Mouse (Mus musculus) testis, adult 2 months (tissue): ENCODE data around the gene Epx. TPM values are rescaled to one million over a fixed set of nuclear protein-coding genes. Genes with fewer than 3 reads are reported as not detected.

Experiments
- H3K27ac ChIP-seq: fragments of 200-500 bp; 2 replicates; pipeline ENCODE4 v1.5.1; 2012; ENCODE audit warnings: low read depth, low read length; ENCODE audit not compliant: control insufficient read depth, insufficient read depth
- H3K27me3 ChIP-seq: fragments of 200-500 bp; 2 replicates; pipeline ENCODE4 v1.6.1; 2012; ENCODE audit warnings: mild to moderate bottlenecking, low read length, moderate library complexity; ENCODE audit not compliant: control insufficient read depth, insufficient read depth
- H3K36me3 ChIP-seq: fragments of 200-500 bp; 2 replicates; pipeline ENCODE4 v1.6.1; 2012; ENCODE audit warnings: mild to moderate bottlenecking, low read length; ENCODE audit not compliant: control insufficient read depth, insufficient read depth
- H3K4me1 ChIP-seq: fragments of 200-500 bp; 2 replicates; pipeline ENCODE4 v1.6.1; 2012; ENCODE audit warnings: low read length; ENCODE audit not compliant: control insufficient read depth, insufficient read depth
- H3K4me3 ChIP-seq: fragments of 200-500 bp; 2 replicates; pipeline ENCODE4 v1.5.1; 2012; ENCODE audit warnings: low read depth, mild to moderate bottlenecking, low read length, moderate library complexity, mixed read lengths; ENCODE audit not compliant: control insufficient read depth
- CTCF ChIP-seq: fragments of 200-500 bp; IDR thresholded peaks from 2 replicates; pipeline ENCODE4 v1.5.1; 2012; ENCODE audit warnings: low read depth, mild to moderate bottlenecking, inconsistent platforms, low read length, moderate library complexity; ENCODE audit not compliant: control insufficient read depth, insufficient read depth, insufficient replicate concordance
- POLR2A ChIP-seq: fragments of 200-500 bp; IDR thresholded peaks from 2 replicates; pipeline ENCODE4 v1.6.1; 2012; ENCODE audit warnings: low read depth, mild to moderate bottlenecking, inconsistent platforms, low read length, moderate library complexity; ENCODE audit not compliant: control insufficient read depth
- polyA plus RNA-seq: library from polyadenylated mRNA; depleted of rRNA; stranded (reverse); fragments of >200 nt; gene quantifications from 2 replicates; pipeline ENCODE4 v1.2.3, GENCODE M21; 2012

Epx gene
- polyA plus RNA-seq, 1 experiment, result not detected

- peaks cover 8% of the 10 kb centered on the region for H3K36me3 ChIP-seq
- no peaks in the 10 kb centered on the region for H3K27me3 ChIP-seq
- no peaks in the 10 kb centered on the region for H3K4me1 ChIP-seq
- H3K27ac ChIP-seq, result no peak overlapping the region
- H3K4me3 ChIP-seq, result no peak overlapping the region
- no peak for TF ChIP-seq CTCF
- TF ChIP-seq POLR2A, result no peak
These were observed 16.1 kb downstream of the Epx start for GRCm38 (mm10) chr11:87859273-87859672.

GRCm38 (mm10) chr11:87854550-87854949 is 20.8 kb downstream of the Epx start:
- H3K36me3 ChIP-seq, result peaks cover 5% of the 10 kb centered on the region
- H3K27ac ChIP-seq, result no peak overlapping the region
- peaks cover 4% of the 10 kb centered on the region for H3K4me1 ChIP-seq
- no peak overlapping the region for H3K4me3 ChIP-seq
- TF ChIP-seq CTCF (no peak), POLR2A (no peak)
- H3K27me3 ChIP-seq, result no peaks in the 10 kb centered on the region

GRCm38 (mm10) chr11:87853597-87853954 is 21.8 kb downstream of the Epx start:
- Histone ChIP-seq H3K4me3 (peak overlapping the region; percentile 93), H3K27ac (peak overlapping the region; percentile 55; the same call in 1 of the 2 replicates), H3K36me3 (peaks cover 5% of the 10 kb centered on the region), H3K27me3 (no peaks in the 10 kb centered on the region), H3K4me1 (peaks cover 4% of the 10 kb centered on the region)
- no peak for TF ChIP-seq POLR2A

GRCm38 (mm10) chr11:87852690-87853596 is 22.4 kb downstream of the Epx start, which contains the start of gene Mks1:
Gene Mks1 (plus strand): TSS chr11:87853215.
- H3K4me3 ChIP-seq, result peak within 1 kb of the TSS; percentile 93
- peaks cover 5% of the 10 kb centered on the region for H3K36me3 ChIP-seq
- H3K4me1 ChIP-seq, result peaks cover 4% of the 10 kb centered on the region
- TF ChIP-seq POLR2A (peak; percentile 88), CTCF (no peak)
- no peaks in the 10 kb centered on the region for H3K27me3 ChIP-seq
- peak within 1 kb of the TSS; percentile 55 for H3K27ac ChIP-seq

GRCm38 (mm10) chr11:87847884-87848283 is 27.5 kb downstream of the Epx start:
- Histone ChIP-seq H3K4me3 (no peak overlapping the region), H3K36me3 (no peaks in the 10 kb centered on the region), H3K27ac (no peak overlapping the region), H3K4me1 (peaks cover 5% of the 10 kb centered on the region), H3K27me3 (no peaks in the 10 kb centered on the region)
- TF ChIP-seq CTCF, result no peak
- TF ChIP-seq POLR2A, result no peak

GRCm38 (mm10) chr11:87846968-87847600 is 28.3 kb downstream of the Epx start:
- H3K27me3 ChIP-seq, result no peaks in the 10 kb centered on the region
- H3K4me3 ChIP-seq, result no peak overlapping the region
- peaks cover 2% of the 10 kb centered on the region for H3K4me1 ChIP-seq
- no peaks in the 10 kb centered on the region for H3K36me3 ChIP-seq
- H3K27ac ChIP-seq, result no peak overlapping the region
- TF ChIP-seq POLR2A (no peak), CTCF (no peak)

- Histone ChIP-seq H3K4me3 (no peak overlapping the region), H3K4me1 (no peaks in the 10 kb centered on the region), H3K27ac (no peak overlapping the region), H3K36me3 (no peaks in the 10 kb centered on the region), H3K27me3 (no peaks in the 10 kb centered on the region)
- TF ChIP-seq POLR2A, result no peak
- TF ChIP-seq CTCF, result no peak
These were observed 33.9 kb downstream of the Epx start for GRCm38 (mm10) chr11:87841436-87841835.
